ENCODE assay signal across 8 mouse cellular contexts in the genomic region with DNA sequence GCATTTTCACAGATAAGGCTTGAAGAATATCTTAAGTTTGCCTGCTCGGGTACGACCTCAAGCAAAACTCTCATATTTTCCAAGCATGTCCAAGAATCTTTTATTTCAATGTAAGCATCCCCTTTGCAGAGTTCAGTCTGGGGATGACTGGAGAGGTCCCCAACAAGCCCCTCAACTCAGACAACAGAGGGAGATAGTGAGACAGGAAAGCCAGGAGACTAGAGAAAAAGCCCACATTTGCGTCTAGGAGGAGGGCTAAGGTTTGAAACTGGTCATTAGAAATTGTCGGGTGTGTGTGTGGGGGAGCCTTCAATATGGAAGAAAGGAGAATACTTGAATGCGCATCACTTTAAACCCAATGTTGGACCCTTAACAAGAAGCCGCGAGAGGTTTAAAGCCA. TPM values are rescaled to one million over a fixed set of nuclear protein-coding genes. Genes with fewer than 3 reads are reported as not detected.
A peak's percentile ranks its signal among the peaks of the same experiment; 100 is the strongest.
DNase-seq lines count a peak whose midpoint lies in the region; ATAC-seq and TF ChIP-seq lines count a peak whose summit lies in the region.

No protein-coding gene starts in this region.

- peak; percentile 43 for TF ChIP-seq CTCF in kidney, postnatal 0 days (IDR thresholded peaks at IDR 0.05; ENCODE audit: low read depth)
- no peak for TF ChIP-seq CTCF in kidney, adult 2 months (conservative IDR thresholded peaks at IDR 0.05; ENCODE audit: insufficient read depth, insufficient read length, low read depth, low read length)

- DNase-seq in kidney, postnatal 0 days (ENCODE audit: low spot score): peak; percentile 36
- no peak for DNase-seq in kidney, adult 2 months
- DNase-seq in cerebellum, adult 8-10 months: peak; percentile 34
- DNase-seq in hindbrain, embryonic 11.5 days (ENCODE audit: low spot score): no peak
- DNase-seq in gastrocnemius, adult 8-10 months (ENCODE audit: low spot score in 2 of 2): no peak
- no peak for DNase-seq in thymus, postnatal 4 days

- H3K4me1 ChIP-seq in kidney, postnatal 0 days (replicated peaks; ENCODE audit: insufficient read depth, low read length): no peaks in the 10 kb centered on the region
- no peaks in the 10 kb centered on the region for H3K4me1 ChIP-seq in kidney, adult 2 months (ENCODE audit: control insufficient read depth, insufficient read depth, low read length)
- H3K4me1 ChIP-seq in hindbrain, embryonic 11.5 days (replicated peaks; ENCODE audit: control insufficient read depth, insufficient read depth, low read length): no peaks in the 10 kb centered on the region
- H3K4me1 ChIP-seq in neural tube, embryonic 12.5 days: no peaks in the 10 kb centered on the region

- no peak for TF ChIP-seq POLR2A in kidney, adult 2 months (IDR thresholded peaks at IDR 0.05; ENCODE audit: low read depth, low read length)

- peak overlapping the region; percentile 72 for H3K4me2 ChIP-seq in kidney, postnatal 0 days (ENCODE audit: low read length)
- peak overlapping the region; percentile 53 for H3K4me2 ChIP-seq in hindbrain, embryonic 11.5 days (replicated peaks; ENCODE audit: low read depth, low read length)
- H3K4me2 ChIP-seq in neural tube, embryonic 12.5 days (replicated peaks): peak overlapping the region; percentile 60

- peak overlapping the region; percentile 50 for H3K4me3 ChIP-seq in kidney, postnatal 0 days (replicated peaks; ENCODE audit: low read depth, low read length)
- no peak overlapping the region for H3K4me3 ChIP-seq in kidney, adult 2 months (ENCODE audit: insufficient read depth, low read depth, low read length)
- H3K4me3 ChIP-seq in hindbrain, embryonic 11.5 days (ENCODE audit: low read depth, low read length): peak overlapping the region; percentile 54
- H3K4me3 ChIP-seq in neural tube, embryonic 12.5 days: peak overlapping the region; percentile 59

- 38% methylated on average over 7 of the region's 7 CpGs for WGBS in kidney, postnatal 0 days
- 11% methylated on average over 7 of the region's 7 CpGs for WGBS in kidney, adult 2 months
- 29% methylated on average over 7 of the region's 7 CpGs for WGBS in hindbrain, embryonic 11.5 days
- WGBS in neural tube, embryonic 12.5 days: 22% methylated on average over 7 of the region's 7 CpGs

- H3K27me3 ChIP-seq in kidney, postnatal 0 days (ENCODE audit: insufficient read depth, low read length): no peaks in the 10 kb centered on the region
- H3K27me3 ChIP-seq in kidney, adult 2 months (replicated peaks; ENCODE audit: control insufficient read depth, insufficient read depth, low read length): no peaks in the 10 kb centered on the region; the same call in 1 of the 2 replicates
- H3K27me3 ChIP-seq in hindbrain, embryonic 11.5 days (ENCODE audit: control insufficient read depth, insufficient read depth, low read length): no peaks in the 10 kb centered on the region
- no peaks in the 10 kb centered on the region for H3K27me3 ChIP-seq in neural tube, embryonic 12.5 days (replicated peaks)

- no peak overlapping the region for H3K9ac ChIP-seq in kidney, postnatal 0 days (ENCODE audit: low read depth, low read length)
- H3K9ac ChIP-seq in hindbrain, embryonic 11.5 days (ENCODE audit: low read depth, low read length): peak overlapping the region; percentile 71; the same call in 1 of the 2 replicates
- peak overlapping the region; percentile 78 for H3K9ac ChIP-seq in neural tube, embryonic 12.5 days

- H3K9me3 ChIP-seq in kidney, postnatal 0 days (replicated peaks; ENCODE audit: low read length): no peaks in the 10 kb centered on the region
- H3K9me3 ChIP-seq in hindbrain, embryonic 11.5 days (ENCODE audit: control insufficient read depth, low read length): no peaks in the 10 kb centered on the region
- H3K9me3 ChIP-seq in neural tube, embryonic 12.5 days: no peaks in the 10 kb centered on the region; the same call in 1 of the 2 replicates

- ATAC-seq in kidney, postnatal 0 days (replicated peaks; ENCODE audit: low FRiP score, low read depth): no peak
- ATAC-seq in hindbrain, embryonic 11.5 days (ENCODE audit: low FRiP score): no peak
- peak; percentile 30; the same call in 1 of the 2 replicates for ATAC-seq in neural tube, embryonic 12.5 days (ENCODE audit: low FRiP score, low read depth)
- no peak for ATAC-seq in erythroid progenitor cell, adult 5-6 weeks (replicated peaks; ENCODE audit: low FRiP score, poor library complexity, severe bottlenecking)

- H3K27ac ChIP-seq in kidney, postnatal 0 days: no peak overlapping the region
- no peak overlapping the region for H3K27ac ChIP-seq in kidney, adult 2 months (ENCODE audit: insufficient read depth, low read depth, low read length)
- no peak overlapping the region for H3K27ac ChIP-seq in hindbrain, embryonic 11.5 days (ENCODE audit: low read depth, low read length)
- H3K27ac ChIP-seq in neural tube, embryonic 12.5 days: no peak overlapping the region

- no peaks in the 10 kb centered on the region for H3K36me3 ChIP-seq in kidney, postnatal 0 days (ENCODE audit: insufficient read depth, low read length)
- no peaks in the 10 kb centered on the region for H3K36me3 ChIP-seq in kidney, adult 2 months (ENCODE audit: control insufficient read depth, insufficient read depth, low read length)
- H3K36me3 ChIP-seq in hindbrain, embryonic 11.5 days (ENCODE audit: control insufficient read depth, insufficient read depth, low read length): no peaks in the 10 kb centered on the region
- no peaks in the 10 kb centered on the region for H3K36me3 ChIP-seq in neural tube, embryonic 12.5 days

RNA-seq across cellular contexts. Expression of gene Cnksr2, which starts 1.4 kb away (rescaled TPM):
- 0.55 and 0.64 TPM in 2 replicates for polyA plus RNA-seq in kidney, postnatal 0 days (2015; fragmentation: Nextera tagmentation; extraction: Ambion mirVana)
- 0.07 and 0.08 TPM in 2 replicates for polyA plus RNA-seq in kidney, adult 2 months (2012; rRNA removed)
- 5.4 and 8.4 TPM in 2 replicates for polyA plus RNA-seq in hindbrain, embryonic 11.5 days (2014; fragmentation: Nextera tagmentation; extraction: Ambion mirVana)
- polyA plus RNA-seq in neural tube, embryonic 12.5 days (2016; fragmentation: Nextera tagmentation; extraction: Ambion mirVana): 6.2 and 6.4 TPM in 2 replicates
- under 1 TPM; 0.07 to 0.31 (median 0.15) TPM for total RNA-seq in gastrocnemius, adult 8-10 months (2022)
- total RNA-seq in erythroid progenitor cell, adult 5-6 weeks (2015; ENCODE audit: low replicate concordance): not detected in 2 replicates
- not detected in 2 replicates for total RNA-seq in erythroid progenitor cell, adult 5-6 weeks (2017; ENCODE audit: low replicate concordance)

Comparison
In these comparisons a context has a peak if more than half of its experiments do, and no peak if none do; other contexts are left out.
1. DNase-seq: peak in kidney, postnatal 0 days (single experiment) and cerebellum, adult 8-10 months (single experiment); none in kidney, adult 2 months (single experiment), hindbrain, embryonic 11.5 days (single experiment), gastrocnemius, adult 8-10 months (0 of 2) and thymus, postnatal 4 days (single experiment).
2. Peak in every context shown above with its lines, with median percentiles within 50 percentile points of each other: H3K4me2 ChIP-seq.